Mouse (Mus musculus) myocyte (in vitro differentiated cells): ENCODE results near the gene Gm20662.
A peak's percentile ranks its signal among the peaks of the same experiment; 100 is the strongest.

ENCODE experiments used
- CEBPB ChIP-seq: IDR thresholded peaks from 2 replicates; pipeline ENCODE4 v1.6.1; 2011; ENCODE audit warnings: mild to moderate bottlenecking, moderate library complexity; ENCODE audit not compliant: poor library complexity, insufficient read depth, severe bottlenecking
- E2F4 ChIP-seq: IDR thresholded peaks from one replicate; pipeline ENCODE4 v1.6.1; 2011; ENCODE audit warnings: mild to moderate bottlenecking, control low read depth, moderate library complexity; ENCODE audit not compliant: insufficient read depth
- MAX ChIP-seq: IDR thresholded peaks from one replicate; pipeline ENCODE4 v1.6.1; 2011; ENCODE audit warnings: low read depth, mild to moderate bottlenecking, control low read depth
- MYOD1 ChIP-seq, 3 experiments: IDR thresholded peaks; one replicate each; pipeline ENCODE4 v1.6.1; 2011; ENCODE audit warnings: control low read depth in 2 of 3, low read depth in 2 of 3, mild to moderate bottlenecking in 2 of 3, moderate library complexity in 1 of 3; ENCODE audit not compliant: insufficient read length in 2 of 3, control insufficient read depth in 1 of 3
- POLR2A ChIP-seq: IDR thresholded peaks from one replicate; pipeline ENCODE4 v1.6.1; 2011; ENCODE audit warnings: low read depth, mild to moderate bottlenecking, control low read depth, moderate library complexity; ENCODE audit not compliant: insufficient read length
- POLR2AphosphoS2 ChIP-seq: IDR thresholded peaks from one replicate; pipeline ENCODE4 v1.6.1; 2011; ENCODE audit warnings: low read depth, control low read depth; ENCODE audit not compliant: insufficient read length
- TCF12 ChIP-seq: IDR thresholded peaks from one replicate; pipeline ENCODE4 v1.6.1; 2011; ENCODE audit warnings: mild to moderate bottlenecking, control low read depth; ENCODE audit not compliant: poor library complexity, insufficient read depth, severe bottlenecking
- TCF3 ChIP-seq: IDR thresholded peaks from one replicate; pipeline ENCODE4 v1.6.1; 2011; ENCODE audit warnings: low read depth, control low read depth; ENCODE audit not compliant: insufficient read length

- TF ChIP-seq TCF3 (no peak), POLR2A (peak; percentile 35), TCF12 (no peak), MAX (no peak), E2F4 (no peak), MYOD1 (IDR thresholded peaks at IDR 0.05; ENCODE audit: control insufficient read depth in 1 of 3, insufficient read length in 2 of 3, low read depth in 2 of 3) (no peak), POLR2AphosphoS2 (peak; percentile 52), CEBPB (no peak)
Measured at GRCm38 (mm10) chr9:108051184-108051930, 55.2 kb downstream of the Gm20662 start.
